Mouse (Mus musculus) hindbrain, embryonic 16.5 days (tissue): ENCODE data around the gene Agtpbp1. TPM values are rescaled to one million over a fixed set of nuclear protein-coding genes. Genes with fewer than 3 reads are reported as not detected.
"Not testable (repeated sequence)": the region's sequence is repeated elsewhere in the genome, so short reads cannot be mapped to it uniquely, and the experiment has no call there.

Source experiments
- ATAC-seq: fragments of 200-750 bp; cut with Nextera tagmentation; 2 replicates; pipeline ENCODE4 v1.8.0; 2017; ENCODE audit warnings: moderate TSS enrichment, moderate library complexity
- H3K27ac ChIP-seq: fragments of 300-500 bp; sonication (generic); 2 replicates; pipeline ENCODE4 v1.5.1; 2014; ENCODE audit warnings: low read depth, mild to moderate bottlenecking, control low read depth, low read length, moderate library complexity
- H3K27me3 ChIP-seq: fragments of 300-500 bp; sonication (generic); replicated peaks from 2 replicates; pipeline ENCODE4 v1.6.1; 2014; ENCODE audit warnings: low read length; ENCODE audit not compliant: control insufficient read depth, insufficient read depth
- H3K36me3 ChIP-seq: fragments of 300-500 bp; sonication (generic); 2 replicates; pipeline ENCODE4 v1.6.1; 2014; ENCODE audit warnings: mild to moderate bottlenecking, low read length, moderate library complexity, mixed read lengths; ENCODE audit not compliant: control insufficient read depth, insufficient read depth
- H3K4me1 ChIP-seq: fragments of 300-500 bp; sonication (generic); 2 replicates; pipeline ENCODE4 v1.6.1; 2014; ENCODE audit warnings: low read depth, low read length; ENCODE audit not compliant: control insufficient read depth, insufficient read depth
- H3K4me2 ChIP-seq: fragments of 300-500 bp; sonication (generic); 2 replicates; pipeline ENCODE4 v1.6.1; 2014; ENCODE audit warnings: mild to moderate bottlenecking, low read length, control low read depth, moderate library complexity
- H3K4me3 ChIP-seq: fragments of 300-500 bp; sonication (generic); 2 replicates; pipeline ENCODE4 v1.5.1; 2014; ENCODE audit warnings: mild to moderate bottlenecking, low read length, control low read depth, moderate library complexity
- H3K9ac ChIP-seq: fragments of 300-500 bp; sonication (generic); 2 replicates; pipeline ENCODE4 v1.6.1; 2014; ENCODE audit warnings: low read depth, mild to moderate bottlenecking, control low read depth, low read length, moderate library complexity
- H3K9me3 ChIP-seq: fragments of 300-500 bp; sonication (generic); 2 replicates; pipeline ENCODE4 v1.6.1; 2014; ENCODE audit warnings: mild to moderate bottlenecking, low read length, moderate library complexity; ENCODE audit not compliant: control insufficient read depth
- WGBS: fragments of 180-500 bp; shearing (Covaris S2); extraction: QIAGEN DNeasy Blood & Tissue Kit; methylation state at CpG from one replicate; pipeline ENCODE4 v1.1.7; 2014; 5-methylcytosine and 5-hydroxymethylcytosine counted together
- polyA plus RNA-seq: library from polyadenylated mRNA; unstranded; fragments of >200 nt; fragmentation: Nextera tagmentation; extraction: Ambion mirVana; gene quantifications from 2 replicates; pipeline ENCODE4 v1.2.1, GENCODE M21; 2015

Gene Agtpbp1
- polyA plus RNA-seq, 1 experiment from 2014 or later = 69.0 TPM

- Histone ChIP-seq H3K4me3 (no peak overlapping the region), H3K27me3 (no peaks in the 10 kb centered on the region), H3K9ac (no peak overlapping the region), H3K9me3 (no peaks in the 10 kb centered on the region), H3K27ac (no peak overlapping the region), H3K4me1 (no peaks in the 10 kb centered on the region; the same call in 1 of the 2 replicates), H3K4me2 (no peak overlapping the region), H3K36me3 (no peaks in the 10 kb centered on the region)
- ATAC-seq = no peak
- 94% methylated on average over 8 of the region's 8 CpGs for WGBS
Measured at GRCm38 (mm10) chr13:59487287-59487686, 97.7 kb downstream of the Agtpbp1 start.

DNA sequence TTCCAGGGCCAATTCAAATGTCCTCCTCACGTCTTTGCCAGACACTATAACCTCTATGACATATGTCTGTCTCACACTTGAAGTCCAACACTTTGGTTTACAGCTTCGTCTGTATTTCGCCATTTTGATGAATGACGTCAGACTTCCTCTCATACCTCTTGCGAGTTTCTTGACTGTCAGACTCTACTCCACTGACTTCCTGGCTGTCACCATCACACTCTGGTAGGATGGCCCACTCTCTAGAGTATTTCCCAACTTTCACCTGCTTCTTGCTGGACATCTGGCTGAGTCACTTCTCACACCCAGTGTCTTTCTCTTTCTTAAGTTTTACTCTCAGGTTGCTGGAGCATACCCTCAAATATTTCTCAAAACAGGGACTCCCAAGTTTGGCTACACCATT, 98.8 kb downstream of the Agtpbp1 start:
- 83% methylated on average over 5 of the region's 5 CpGs for WGBS
- Histone ChIP-seq H3K9me3 (no peaks in the 10 kb centered on the region), H3K27ac (no peak overlapping the region), H3K9ac (no peak overlapping the region), H3K4me2 (no peak overlapping the region), H3K4me3 (no peak overlapping the region), H3K27me3 (no peaks in the 10 kb centered on the region), H3K4me1 (no peaks in the 10 kb centered on the region; the same call in 1 of the 2 replicates), H3K36me3 (no peaks in the 10 kb centered on the region)
- no peak for ATAC-seq

DNA sequence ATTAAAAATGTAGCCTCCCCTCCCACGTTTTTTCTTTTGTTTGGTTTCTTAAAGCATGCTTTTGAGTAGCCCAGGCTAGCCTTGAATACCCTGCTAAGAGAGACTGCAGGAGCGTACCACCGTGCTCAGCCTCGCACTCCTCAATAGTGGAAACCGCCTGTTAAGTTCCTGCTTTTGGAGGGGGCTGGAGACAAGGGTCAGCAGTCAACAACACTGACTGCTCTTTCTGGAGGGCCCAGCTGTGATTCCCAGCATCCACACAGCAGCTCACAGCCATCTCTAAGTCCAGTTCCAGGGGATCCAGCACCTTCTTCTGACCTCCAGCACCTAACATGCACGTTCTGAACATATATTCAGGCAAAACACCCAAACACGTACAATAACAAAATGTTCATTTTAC, 99.6 kb downstream of the Agtpbp1 start:
- WGBS = 83% methylated on average over 7 of the region's 7 CpGs
- no peak overlapping the region for H3K9ac ChIP-seq
- no peaks in the 10 kb centered on the region; the same call in 1 of the 2 replicates for H3K4me1 ChIP-seq
- H3K4me2 ChIP-seq = no peak overlapping the region
- H3K27me3 ChIP-seq = no peaks in the 10 kb centered on the region
- no peak overlapping the region for H3K27ac ChIP-seq
- no peaks in the 10 kb centered on the region for H3K36me3 ChIP-seq
- ATAC-seq = no peak
- no peak overlapping the region for H3K4me3 ChIP-seq
- no peaks in the 10 kb centered on the region for H3K9me3 ChIP-seq

DNA sequence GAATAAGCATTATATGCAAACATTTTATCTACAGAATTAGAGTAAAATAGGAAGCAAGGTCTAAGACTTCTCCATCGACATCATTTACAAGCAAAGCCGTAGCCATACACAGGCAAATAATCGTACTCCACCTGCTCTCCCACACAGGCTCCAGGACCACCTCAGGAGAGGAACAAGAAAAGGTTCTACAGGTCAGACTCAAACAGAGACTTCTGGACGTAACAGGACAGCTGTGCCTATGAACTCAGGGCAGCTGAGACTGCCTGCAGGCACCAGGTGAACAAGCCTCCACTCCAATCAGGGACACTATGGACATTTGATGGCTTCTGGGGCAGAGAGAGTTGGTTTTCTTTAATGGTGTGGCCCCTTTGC, 103.6 kb downstream of the Agtpbp1 start:
- Histone ChIP-seq H3K4me1 (no peaks in the 10 kb centered on the region), H3K36me3 (peaks cover 9% of the 10 kb centered on the region), H3K27ac (no peak overlapping the region), H3K9ac (no peak overlapping the region), H3K4me3 (no peak overlapping the region), H3K9me3 (no peaks in the 10 kb centered on the region), H3K4me2 (no peak overlapping the region), H3K27me3 (no peaks in the 10 kb centered on the region)
- ATAC-seq = no peak
- 81% methylated on average over 4 of the region's 4 CpGs for WGBS

DNA sequence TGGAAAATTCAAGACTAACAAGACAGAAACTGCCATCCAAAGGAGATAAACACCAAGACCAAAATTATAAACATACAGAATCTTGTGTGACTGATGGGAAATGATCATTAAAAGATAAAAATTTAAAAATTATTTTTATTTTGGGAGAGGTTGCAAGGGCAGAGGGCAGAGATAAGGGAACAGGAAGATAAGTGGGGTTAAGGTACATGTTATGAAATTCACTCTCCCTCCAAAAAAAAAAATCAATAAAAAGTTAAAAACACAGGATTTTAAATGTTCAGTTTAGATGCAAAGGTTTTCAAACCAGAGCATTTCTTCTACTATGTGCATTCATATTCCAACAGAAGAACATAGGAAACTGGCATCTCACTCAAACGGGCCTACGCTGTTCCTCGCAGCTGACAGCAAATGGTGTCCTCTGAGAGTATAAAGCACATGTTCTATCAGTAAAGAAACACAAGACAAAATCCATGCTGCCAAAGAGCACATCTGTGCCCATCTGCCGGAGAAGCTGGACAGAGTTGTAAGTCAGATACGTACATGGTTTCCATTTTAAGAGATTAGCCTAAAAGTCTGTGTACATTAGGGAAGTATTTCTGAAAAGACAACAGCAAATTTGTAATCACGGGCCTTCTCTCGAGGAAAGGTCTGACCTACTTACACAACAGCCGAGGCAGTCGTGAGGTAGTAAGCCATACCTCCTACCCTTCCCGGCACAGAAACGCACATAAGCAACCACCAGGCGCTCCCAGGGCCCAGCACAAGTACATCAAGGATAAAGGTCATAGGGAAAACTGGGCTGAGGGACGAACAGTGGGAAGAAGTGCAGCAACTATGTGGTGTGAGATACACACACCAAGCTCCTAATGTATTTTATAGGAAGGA, 104.2 kb downstream of the Agtpbp1 start:
- ATAC-seq = no peak
- no peak overlapping the region for H3K27ac ChIP-seq
- H3K9ac ChIP-seq = no peak overlapping the region
- no peaks in the 10 kb centered on the region for H3K27me3 ChIP-seq
- H3K9me3 ChIP-seq = no peaks in the 10 kb centered on the region
- H3K4me3 ChIP-seq = no peak overlapping the region
- H3K4me1 ChIP-seq = no peaks in the 10 kb centered on the region
- WGBS = 83% methylated on average over 13 of the region's 13 CpGs
- no peak overlapping the region for H3K4me2 ChIP-seq
- peaks cover 11% of the 10 kb centered on the region for H3K36me3 ChIP-seq

DNA sequence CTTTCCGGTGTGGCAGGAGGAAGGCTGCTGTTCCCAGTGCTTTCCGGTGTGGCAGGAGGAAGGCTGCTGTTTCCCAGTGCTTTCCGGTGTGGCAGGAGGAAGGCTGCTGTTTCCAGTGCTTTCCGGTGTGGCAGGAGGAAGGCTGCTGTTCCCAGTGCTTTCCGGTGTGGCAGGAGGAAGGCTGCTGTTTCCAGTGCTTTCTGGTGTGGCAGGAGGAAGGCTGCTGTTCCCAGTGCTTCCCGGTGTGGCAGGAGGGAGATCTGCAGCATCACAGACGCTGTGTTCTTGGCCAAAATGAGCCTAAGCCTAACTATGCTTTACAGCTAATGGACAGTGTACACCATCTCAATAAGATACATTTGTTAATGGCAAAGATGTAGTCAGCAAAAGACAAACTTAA, 107.1 kb downstream of the Agtpbp1 start:
- ATAC-seq, H3K27ac ChIP-seq, H3K9me3 ChIP-seq, H3K4me2 ChIP-seq, H3K4me1 ChIP-seq, H3K27me3 ChIP-seq, H3K9ac ChIP-seq, H3K4me3 ChIP-seq: not testable (repeated sequence)
- H3K36me3 ChIP-seq = peaks cover 15% of the 10 kb centered on the region
- WGBS = 83% methylated on average over 7 of the region's 7 CpGs

DNA sequence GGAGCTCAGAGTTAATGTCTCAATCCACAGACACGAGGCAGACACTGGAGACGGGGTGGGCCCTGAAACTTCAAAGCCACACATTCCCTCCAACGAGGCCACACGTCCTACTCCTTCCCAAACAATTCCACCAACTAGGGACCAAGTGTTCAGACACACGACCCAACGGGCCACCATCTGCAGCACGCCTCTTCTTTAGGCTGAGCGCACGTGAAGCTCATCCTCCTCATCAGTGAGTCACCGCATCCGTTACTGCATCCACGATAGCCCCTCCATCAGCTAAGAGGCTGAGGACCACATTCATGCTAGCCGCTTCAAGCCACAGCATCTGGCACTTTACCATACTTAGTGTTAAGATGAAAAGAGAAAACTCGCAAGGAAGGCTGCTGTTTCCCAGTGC, 107.6 kb downstream of the Agtpbp1 start:
- Histone ChIP-seq H3K36me3 (peaks cover 15% of the 10 kb centered on the region), H3K4me2 (no peak overlapping the region), H3K4me3 (no peak overlapping the region), H3K27me3 (no peaks in the 10 kb centered on the region), H3K9ac (no peak overlapping the region), H3K4me1 (no peaks in the 10 kb centered on the region), H3K9me3 (no peaks in the 10 kb centered on the region), H3K27ac (no peak overlapping the region)
- 90% methylated on average over 14 of the region's 14 CpGs for WGBS
- no peak for ATAC-seq

DNA sequence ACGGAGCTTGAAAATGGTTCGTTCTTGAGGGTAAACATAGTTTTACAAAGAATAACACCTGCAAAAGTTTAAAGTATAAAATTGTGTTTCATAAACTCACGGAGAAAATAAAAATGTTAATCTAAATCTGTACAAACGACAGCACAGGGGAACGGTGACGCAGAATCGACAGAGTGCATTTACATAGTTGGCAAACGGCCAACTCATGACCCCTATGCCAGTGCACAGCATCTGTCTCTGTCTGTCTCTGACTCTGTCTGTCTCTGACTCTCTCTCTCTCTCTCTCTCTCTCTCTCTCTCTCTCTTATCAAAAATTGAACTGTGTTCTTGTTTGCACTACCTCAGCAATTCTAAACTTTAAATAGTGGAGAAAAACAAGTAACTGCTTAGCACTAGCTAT, 110.1 kb downstream of the Agtpbp1 start:
- Histone ChIP-seq H3K9ac (no peak overlapping the region), H3K36me3 (peaks cover 15% of the 10 kb centered on the region), H3K4me2 (no peak overlapping the region), H3K4me3 (no peak overlapping the region), H3K4me1 (no peaks in the 10 kb centered on the region), H3K27ac (no peak overlapping the region), H3K9me3 (no peaks in the 10 kb centered on the region), H3K27me3 (no peaks in the 10 kb centered on the region)
- 58% methylated on average over 8 of the region's 8 CpGs for WGBS
- no peak for ATAC-seq

DNA sequence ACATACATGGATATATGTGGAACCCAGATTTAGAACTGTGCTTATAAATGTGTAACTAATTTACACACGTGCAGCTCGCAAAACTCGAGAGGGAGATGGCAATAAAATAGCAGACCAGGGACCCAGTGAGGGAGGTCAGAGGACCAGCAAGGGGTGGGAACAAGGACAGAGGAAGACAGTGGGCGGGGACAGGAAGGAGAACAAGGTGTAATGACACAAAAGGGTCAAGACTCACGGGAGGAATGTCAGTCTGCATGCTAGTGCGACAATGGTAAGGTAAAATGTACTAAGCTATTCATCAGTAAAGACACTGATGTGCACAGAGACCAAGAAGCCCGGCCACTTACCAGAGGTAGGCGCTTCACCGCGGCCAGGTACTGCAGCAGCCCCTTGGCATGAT, 111.7 kb downstream of the Agtpbp1 start:
- no peak for ATAC-seq
- Histone ChIP-seq H3K4me3 (no peak overlapping the region), H3K9me3 (no peaks in the 10 kb centered on the region), H3K4me1 (peaks cover under 1% of the 10 kb centered on the region; the same call in 1 of the 2 replicates), H3K9ac (no peak overlapping the region), H3K27me3 (no peaks in the 10 kb centered on the region), H3K36me3 (peaks cover 15% of the 10 kb centered on the region), H3K27ac (no peak overlapping the region), H3K4me2 (no peak overlapping the region)
- 84% methylated on average over 10 of the region's 10 CpGs for WGBS
